Mouse (Mus musculus) lung, postnatal 0 days (tissue): ENCODE data around the gene Gm17334.

Experiments
- CTCF ChIP-seq: IDR thresholded peaks from 2 replicates; pipeline ENCODE4 v1.5.1; 2016; ENCODE audit warnings: antibody characterized with exemption, mild to moderate bottlenecking
- EP300 ChIP-seq: IDR thresholded peaks from 2 replicates; pipeline ENCODE4 v1.6.1; 2016; ENCODE audit warnings: antibody characterized with exemption, mild to moderate bottlenecking, control low read depth

DNA sequence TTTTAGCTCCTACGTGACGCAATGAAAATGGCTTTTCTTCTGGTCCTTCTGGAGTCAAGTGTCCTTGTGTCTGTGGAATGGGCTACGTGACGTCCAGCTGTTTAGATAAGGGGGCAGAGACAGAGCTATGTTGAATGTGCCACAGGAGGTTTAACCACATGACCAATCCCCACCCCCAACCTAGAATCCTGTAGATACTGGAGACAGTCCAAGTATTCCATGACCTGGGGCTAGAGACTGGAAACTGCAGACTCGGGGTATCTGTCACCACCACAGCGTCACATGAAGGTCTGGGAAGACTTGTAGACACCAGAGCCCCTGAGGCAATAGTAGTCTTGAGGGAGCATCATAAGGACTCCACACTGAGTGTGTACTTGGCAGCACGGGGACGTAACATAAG is 22.8 kb upstream of the Gm17334 start:
- TF ChIP-seq CTCF: no peak
- peak; percentile 79 for TF ChIP-seq EP300
